Mouse (Mus musculus): ENCODE data around the gene Rfc2. TPM values are rescaled to one million over a fixed set of nuclear protein-coding genes. Genes with fewer than 3 reads are reported as not detected.

Gene Rfc2
- polyA plus RNA-seq (2012; rRNA removed): 55.4 and 55.9 TPM in 2 replicates

GRCm38 (mm10) chr5:134581146-134581545 lies at the start of gene Rfc2:
Rfc2 (plus strand) TSS chr5:134581366.

DNA sequence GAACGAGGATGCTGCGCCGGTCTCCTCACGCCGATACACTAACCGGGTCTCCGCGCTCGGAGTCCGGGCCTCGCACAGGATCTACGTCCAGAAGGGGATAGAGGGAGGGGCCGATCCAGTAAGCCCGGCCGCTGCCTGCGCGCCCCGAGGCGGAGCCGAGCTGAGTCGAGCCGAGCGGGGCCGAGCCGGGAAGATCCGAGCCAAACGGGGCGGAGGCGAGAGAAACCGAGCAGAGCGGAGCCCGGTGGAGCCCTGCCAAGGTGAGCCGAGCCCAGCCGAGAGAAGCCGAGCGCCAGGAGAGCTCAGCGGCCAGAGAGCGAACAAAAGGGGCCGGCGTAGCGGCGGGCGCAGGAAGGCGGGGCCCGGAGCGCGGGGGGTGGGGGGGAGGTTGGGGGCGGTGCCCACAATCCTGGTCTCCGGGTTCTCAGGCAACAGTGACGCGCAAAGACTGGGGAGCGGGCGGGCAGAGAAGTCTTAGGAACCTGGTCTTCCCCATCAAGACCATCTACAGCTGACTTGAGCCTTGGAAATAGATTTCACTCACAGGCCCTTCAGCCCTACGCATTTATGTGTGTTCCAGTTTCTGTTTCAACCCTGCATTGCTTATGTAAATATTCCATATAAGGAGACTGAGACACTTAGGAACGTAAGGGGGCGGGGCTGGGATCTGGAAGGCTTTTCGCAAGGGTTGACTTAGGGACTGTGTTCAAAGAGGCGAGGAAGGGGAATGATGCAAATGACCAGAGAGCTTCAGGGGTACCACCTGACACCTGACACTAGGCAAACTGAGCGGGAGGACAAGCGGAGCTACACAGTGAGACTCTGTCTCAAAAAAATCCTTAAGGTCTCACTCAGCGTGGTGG lies 28.8 kb upstream of the Rfc2 start, which contains the start of gene Clip2:
Gene Clip2 (minus strand): TSS at position 325 of the 863 bp plus-strand sequence.

DNA sequence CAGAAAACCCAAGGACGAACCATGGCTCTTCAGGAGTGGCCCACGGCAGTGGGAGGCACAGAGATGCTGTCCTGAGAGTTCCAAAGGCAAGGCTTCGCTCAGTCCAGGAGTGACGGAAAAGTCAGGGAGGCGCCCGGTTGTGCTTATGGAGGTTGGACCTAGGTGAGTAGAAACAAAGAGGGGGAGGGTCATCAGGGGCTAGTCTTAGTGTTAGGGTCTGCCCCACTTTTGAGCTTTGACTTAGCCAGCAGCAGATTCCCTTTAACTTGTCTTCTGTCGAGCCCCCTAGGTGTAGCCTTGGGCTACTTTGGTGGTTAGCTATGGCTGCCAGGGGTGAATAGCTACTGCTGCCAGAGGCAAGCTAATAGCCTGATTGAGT lies 21.1 kb upstream of the Rfc2 start, which contains the start of gene Syna:
Gene Syna (minus strand): TSS at position 101 of the 379 bp plus-strand sequence.

GRCm38 (mm10) chr5:134614802-134615201 lies 33.6 kb downstream of the Rfc2 start, which contains the start of gene Lat2:
Lat2 (minus strand) TSS chr5:134615025.

GRCm38 (mm10) chr5:134639269-134639682 lies 58.1 kb downstream of the Rfc2 start, which contains the start of gene Eif4h:
Eif4h (minus strand) TSS chr5:134639490.

Other genes starting within 250 kb of the Rfc2 start
- gene Gtf2ird1, start 124.7 kb upstream of the Rfc2 start, polyA plus RNA-seq (2012; rRNA removed): 8.5 and 11.0 TPM in 2 replicates
- gene Clip2, start 28.9 kb upstream of the Rfc2 start, polyA plus RNA-seq (2012; rRNA removed): 1.2 and 1.4 TPM in 2 replicates
- not detected in 2 replicates for gene Syna, start 21.2 kb upstream of the Rfc2 start, polyA plus RNA-seq (2012; rRNA removed)
- gene Lat2, start 33.7 kb downstream of the Rfc2 start, polyA plus RNA-seq (2012; rRNA removed): 1.6 and 1.8 TPM in 2 replicates
- gene Eif4h, start 58.1 kb downstream of the Rfc2 start, polyA plus RNA-seq (2012; rRNA removed): 97.7 and 103 TPM in 2 replicates
- gene Limk1, start 107.2 kb downstream of the Rfc2 start, polyA plus RNA-seq (2012; rRNA removed): 2.8 and 3.3 TPM in 2 replicates
- gene Eln, start 166.0 kb downstream of the Rfc2 start, polyA plus RNA-seq (2012; rRNA removed): 16.8 and 18.3 TPM in 2 replicates

Data from liver, embryonic 18 days (tissue).